Mouse (Mus musculus): Measurements from ENCODE around the gene Acot12. TPM values are rescaled to one million over a fixed set of nuclear protein-coding genes. Genes with fewer than 3 reads are reported as not detected.

Gene Acot12
- under 1 TPM; 0.11 to 0.14 TPM for total RNA-seq (2021)

DNA sequence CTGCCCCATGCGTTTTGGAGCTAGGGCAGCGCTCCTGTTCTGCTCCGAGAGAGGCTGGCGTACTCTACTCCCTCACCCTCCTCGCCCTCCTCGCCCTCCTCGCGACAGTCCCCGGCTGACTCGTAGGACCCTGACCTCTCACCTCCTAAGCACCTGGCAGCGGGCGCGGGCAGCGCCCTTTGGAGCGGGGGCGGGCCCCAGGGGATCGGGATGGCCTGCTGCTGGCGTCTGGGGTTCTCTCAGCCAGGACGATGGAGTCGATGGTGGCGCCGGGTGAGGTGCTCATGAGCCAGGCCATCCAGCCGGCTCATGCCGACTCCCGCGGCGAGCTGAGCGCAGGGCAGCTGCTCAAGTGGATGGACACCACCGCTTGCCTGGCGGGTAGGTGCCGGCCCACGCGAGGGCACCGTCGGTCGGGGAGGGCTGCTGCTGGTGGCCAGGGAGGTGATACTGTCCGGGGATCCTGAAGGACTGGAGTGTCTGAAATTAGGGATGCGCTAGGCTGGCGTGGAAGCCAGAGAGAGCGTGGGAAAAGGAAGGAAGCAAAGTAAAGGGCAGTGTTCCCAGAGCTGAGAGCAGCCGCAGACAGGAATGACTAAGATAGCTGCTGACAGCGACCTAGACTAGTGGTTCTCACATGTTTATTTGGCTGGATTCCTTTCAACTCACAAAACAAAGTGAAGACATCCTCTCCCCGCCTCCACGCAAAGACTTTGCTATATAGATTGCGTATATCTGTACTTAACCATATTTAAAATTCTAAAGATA is at the start of gene Acot12:
TSS of gene Acot12 (plus strand) at position 233 of the 768 bp plus-strand sequence.
- DNase-seq (ENCODE audit: low spot score in 2 of 2): peak; percentile 30 to 61
- intact Hi-C loops (cut with DNase I): no loop called here

DNA sequence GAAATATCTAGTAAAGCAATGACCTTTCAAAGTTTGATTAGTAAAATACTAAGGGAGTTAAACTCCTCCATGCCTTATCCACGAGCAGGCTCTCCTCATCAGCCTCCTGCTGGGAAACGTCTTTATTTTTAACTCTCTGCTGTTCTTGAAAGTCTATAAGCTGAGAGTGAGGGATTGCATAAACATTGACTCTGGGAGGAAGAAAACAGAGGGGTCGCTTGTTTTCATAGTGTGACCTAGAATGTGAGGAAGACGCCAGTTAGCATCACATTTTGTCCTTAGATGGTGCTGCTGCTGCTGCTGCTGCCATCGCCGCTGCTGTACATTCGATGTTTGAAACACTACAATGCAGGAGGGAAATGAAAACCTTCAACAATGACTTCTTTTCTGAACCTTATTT is 47.7 kb upstream of the Acot12 start:
- intact Hi-C loops (cut with DNase I): loop anchor here (10.0 kb wide), 1 partner anchor 729 kb away; no protein-coding TSS in a partner anchor
- no peak for DNase-seq (ENCODE audit: low spot score in 2 of 2)

DNA sequence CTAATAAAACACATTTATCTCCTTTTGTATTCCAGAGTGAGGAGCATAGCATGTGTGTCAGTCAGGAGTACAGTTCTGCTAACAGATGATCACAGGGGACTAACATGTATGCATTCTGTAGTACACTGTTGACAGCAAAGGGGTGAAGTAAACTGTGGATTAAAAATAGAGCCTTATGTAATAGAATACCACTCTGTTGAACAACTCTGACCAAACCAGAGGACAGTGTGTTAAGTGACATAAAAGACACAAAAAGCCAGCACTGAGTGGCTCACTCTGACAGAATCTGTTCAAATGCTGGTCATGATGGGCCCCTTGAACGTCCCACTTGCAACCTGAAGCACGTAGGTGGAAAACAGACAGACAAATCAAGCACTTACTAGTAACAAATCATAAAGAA is 45.9 kb upstream of the Acot12 start:
- intact Hi-C loops (cut with DNase I): loop anchor here (5.0 to 10.0 kb wide), 2 partner anchors 112 to 731 kb away; partner anchors contain the start of gene Zcchc9
- DNase-seq (ENCODE audit: low spot score in 2 of 2): no peak

DNA sequence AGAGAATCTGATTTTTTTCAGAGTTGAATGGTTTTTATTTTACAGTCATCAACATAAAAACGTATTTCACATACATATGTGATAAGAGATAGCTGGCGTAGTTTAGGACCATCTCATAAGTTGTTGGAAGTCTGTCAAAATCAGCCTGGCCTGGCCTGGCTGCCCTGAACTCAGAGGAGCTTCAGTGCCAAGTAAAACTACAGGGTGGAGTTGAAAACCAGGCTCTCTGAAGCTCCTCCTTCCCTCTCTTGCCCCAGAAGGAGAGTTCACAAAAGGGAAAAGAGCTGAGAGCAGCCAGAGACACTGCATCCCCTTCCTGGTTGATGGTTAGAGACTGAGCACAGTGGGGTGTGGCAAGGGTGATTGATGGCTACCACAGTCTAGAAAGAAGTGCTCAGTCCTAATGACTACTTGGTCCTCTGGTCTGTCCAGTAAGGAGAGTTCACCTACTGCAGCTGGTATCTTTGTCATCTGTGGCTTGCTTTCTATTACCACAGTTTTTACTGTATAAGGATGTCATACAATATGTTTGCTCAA is 45.1 kb upstream of the Acot12 start:
- no peak for DNase-seq (ENCODE audit: low spot score in 2 of 2)
- intact Hi-C loops (cut with DNase I): loop anchor here (5.0 to 10.0 kb wide), 2 partner anchors 111 to 731 kb away; partner anchors contain the start of gene Zcchc9

DNA sequence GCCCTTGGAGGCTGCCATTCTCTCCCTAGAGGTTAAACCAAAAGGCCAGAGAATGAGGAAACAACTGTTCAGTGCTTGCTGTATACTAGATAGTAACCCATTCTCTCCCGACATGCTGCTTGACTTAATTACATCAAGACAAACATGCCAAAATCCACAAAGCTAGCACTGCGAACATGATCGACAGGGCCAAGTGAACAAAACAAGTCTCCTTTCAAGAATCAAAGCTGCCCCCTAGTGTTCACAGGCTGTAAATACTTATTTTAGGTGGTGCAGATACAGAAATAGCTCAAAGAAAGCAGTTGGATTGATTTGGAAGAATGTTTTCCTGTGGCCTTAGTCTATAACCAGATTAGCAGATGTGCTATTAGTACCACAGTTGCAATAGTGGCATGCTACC is 44.3 kb upstream of the Acot12 start:
- intact Hi-C loops (cut with DNase I): loop anchor here (5.0 to 10.0 kb wide), 2 partner anchors 110 to 732 kb away; partner anchors contain the start of gene Zcchc9
- DNase-seq (ENCODE audit: low spot score in 2 of 2): peak; percentile 42 to 66

DNA sequence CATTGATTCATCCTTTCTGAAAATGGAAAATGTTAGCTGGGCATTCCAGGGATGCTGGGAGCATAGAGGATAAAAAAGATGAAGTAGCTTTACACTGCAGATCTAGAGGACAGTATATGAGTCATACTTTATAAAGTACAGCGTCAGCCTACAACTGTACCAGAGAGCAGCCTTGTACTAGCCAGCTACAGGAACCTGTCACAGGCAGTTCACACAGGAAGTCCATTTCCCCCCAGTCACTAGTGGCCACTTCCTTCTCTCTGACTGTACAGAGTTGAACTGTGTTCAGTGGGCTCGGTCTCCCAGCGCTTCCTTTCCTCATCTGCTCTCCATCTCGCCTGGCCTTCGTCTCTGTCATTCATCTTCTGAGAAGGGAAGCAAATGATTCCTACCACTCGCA is 39.0 kb upstream of the Acot12 start:
- intact Hi-C loops (cut with DNase I): no loop called here
- DNase-seq (ENCODE audit: low spot score in 2 of 2): no peak

DNA sequence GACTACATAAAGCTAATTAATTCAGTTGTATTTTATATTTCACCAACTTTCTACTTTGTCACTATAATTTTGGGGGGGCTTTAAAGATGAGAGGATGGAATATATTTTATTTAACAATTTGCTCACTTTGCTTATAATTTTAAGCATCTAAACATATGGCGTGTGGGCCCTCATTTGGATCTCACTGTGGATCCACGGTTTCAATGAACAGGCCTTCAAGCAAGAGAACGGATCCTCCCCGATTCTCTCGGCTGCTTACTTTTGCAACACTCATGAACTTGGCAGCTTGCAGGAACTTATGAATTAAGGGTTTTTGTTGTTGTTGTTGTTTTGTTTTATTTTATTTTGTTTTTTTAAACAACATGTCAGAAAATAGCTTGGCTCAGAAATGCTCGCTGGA is 21.8 kb upstream of the Acot12 start:
- DNase-seq (ENCODE audit: low spot score in 2 of 2): peak in 1 of 2 experiments; percentile 53
- intact Hi-C loops (cut with DNase I): no loop called here

DNA sequence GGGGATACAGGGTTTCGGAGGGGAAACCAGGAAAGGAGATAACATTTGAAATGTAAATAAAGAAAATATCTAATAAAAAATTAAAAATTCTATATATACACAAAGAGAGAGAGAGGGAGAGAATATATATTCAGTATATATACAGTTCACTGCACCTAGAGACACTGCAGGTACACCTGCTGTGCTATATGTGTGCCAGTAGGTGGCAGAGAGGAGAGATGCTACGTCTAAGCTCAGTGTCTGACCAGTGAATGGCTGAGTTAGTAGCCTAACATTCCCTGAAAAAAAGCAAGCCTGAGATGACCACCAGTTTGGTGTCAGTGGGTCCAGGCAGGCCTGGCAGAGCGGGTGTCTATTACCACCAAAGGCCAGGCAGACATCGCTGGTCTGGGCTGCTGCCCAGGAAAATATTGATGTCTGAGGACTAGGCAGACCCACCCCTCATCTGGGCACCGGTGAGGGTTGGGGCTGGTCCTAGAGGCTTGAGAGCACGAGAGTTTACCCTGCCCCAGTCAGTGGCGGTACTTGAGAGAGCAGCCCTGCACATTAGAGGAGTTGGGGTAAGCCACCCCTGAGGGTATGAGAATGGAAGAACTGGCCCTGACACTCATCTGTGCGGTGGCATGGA is 18.1 kb upstream of the Acot12 start:
- no peak for DNase-seq (ENCODE audit: low spot score in 2 of 2)
- intact Hi-C loops (cut with DNase I): no loop called here

DNA sequence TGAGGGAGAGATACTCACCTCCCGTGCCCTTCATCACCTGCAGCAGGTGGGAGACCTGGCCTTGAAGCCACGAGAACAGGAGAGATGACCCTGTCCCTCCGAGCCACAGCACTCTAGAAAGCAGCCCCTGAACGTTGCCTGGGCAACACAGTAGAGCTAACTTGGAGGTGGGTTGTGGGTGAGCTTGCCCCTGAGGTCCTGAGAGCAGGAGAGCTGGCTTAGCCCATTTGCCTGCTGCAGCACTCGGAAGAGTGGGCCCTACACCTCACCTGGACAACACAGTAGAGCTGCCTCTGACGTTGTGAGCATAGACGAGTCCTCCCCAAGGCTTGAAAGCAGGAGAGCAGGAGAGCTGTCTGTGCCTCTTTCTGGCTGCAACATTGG is 17.6 kb upstream of the Acot12 start:
- no peak for DNase-seq (ENCODE audit: low spot score in 2 of 2)
- intact Hi-C loops (cut with DNase I): no loop called here

DNA sequence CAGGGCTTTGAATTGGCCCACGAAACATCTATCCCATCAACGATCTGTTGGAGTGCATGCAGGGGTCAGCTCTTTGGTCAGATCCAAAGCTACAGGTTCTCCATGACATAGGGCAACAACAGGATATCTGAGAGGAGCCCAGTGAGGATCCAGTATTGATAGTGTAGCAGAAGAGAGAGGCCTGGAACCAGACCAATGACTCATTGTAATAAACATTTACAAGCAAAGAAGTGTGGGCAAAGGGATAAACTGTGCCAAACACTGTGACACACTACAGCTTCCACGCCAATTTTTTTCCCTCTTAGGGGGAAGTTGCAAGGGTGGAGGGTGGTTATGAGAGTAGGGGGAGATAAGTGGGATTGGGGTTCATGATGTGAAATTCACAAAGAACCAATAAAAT is 17.1 kb upstream of the Acot12 start:
- intact Hi-C loops (cut with DNase I): no loop called here
- no peak for DNase-seq (ENCODE audit: low spot score in 2 of 2)

DNA sequence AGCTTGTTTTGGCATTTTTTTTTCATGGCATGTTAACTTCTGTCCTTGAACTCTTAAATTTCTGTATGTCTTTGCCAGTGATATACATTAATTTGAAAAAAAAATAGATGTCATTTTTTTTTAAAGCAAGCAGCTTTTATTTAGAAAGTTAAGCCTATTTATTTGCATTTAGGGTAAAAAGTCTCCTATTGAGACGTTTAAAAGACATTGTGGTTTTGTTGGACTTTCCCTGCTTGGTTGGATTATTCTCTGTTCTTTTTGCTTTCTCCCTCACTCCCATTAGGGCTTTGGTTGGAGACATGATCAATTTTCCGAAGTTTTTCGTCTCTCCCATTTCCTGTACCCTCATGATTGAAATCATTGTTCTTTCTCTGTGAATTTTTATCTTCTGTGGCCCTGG is 16.2 kb upstream of the Acot12 start:
- intact Hi-C loops (cut with DNase I): no loop called here
- DNase-seq (ENCODE audit: low spot score in 2 of 2): no peak

DNA sequence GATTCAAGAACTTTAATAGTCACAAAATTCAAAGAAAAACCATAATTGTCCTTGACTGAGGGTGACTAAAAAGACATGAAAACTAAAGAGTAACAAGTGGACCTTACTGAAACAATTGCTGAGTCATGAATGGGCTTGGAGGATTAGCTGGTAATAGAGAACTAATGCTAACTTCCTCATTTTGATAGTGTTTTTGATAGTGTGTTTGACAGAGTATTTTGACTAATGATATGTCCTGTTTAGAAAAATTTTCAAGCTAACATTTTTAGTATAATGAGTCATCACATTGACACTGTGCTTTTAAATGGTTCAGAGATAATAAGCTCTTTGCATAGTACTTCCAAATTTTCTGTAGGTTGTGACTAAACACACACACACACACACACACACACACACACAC is 13.4 kb upstream of the Acot12 start:
- DNase-seq (ENCODE audit: low spot score in 2 of 2): no peak
- intact Hi-C loops (cut with DNase I): no loop called here

DNA sequence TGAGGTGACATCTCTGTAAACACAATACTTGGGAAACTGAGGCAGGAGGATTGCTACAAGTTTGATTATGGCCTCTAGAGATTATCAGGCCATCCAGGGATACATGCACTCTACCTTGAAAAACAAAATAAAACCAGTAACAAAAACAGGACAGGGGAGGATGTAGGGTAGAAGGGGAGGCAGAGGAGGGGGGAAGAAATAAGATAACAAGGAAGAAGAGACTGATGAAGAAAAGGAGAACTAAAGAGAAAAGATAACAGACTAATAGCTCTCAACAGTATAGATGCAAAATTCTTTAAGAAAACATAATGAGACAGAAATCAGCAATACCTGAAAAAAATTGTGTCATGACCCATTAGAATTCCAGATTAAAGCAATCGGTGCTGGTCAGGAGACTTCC is 4.1 kb upstream of the Acot12 start:
- no peak for DNase-seq (ENCODE audit: low spot score in 2 of 2)
- intact Hi-C loops (cut with DNase I): no loop called here

DNA sequence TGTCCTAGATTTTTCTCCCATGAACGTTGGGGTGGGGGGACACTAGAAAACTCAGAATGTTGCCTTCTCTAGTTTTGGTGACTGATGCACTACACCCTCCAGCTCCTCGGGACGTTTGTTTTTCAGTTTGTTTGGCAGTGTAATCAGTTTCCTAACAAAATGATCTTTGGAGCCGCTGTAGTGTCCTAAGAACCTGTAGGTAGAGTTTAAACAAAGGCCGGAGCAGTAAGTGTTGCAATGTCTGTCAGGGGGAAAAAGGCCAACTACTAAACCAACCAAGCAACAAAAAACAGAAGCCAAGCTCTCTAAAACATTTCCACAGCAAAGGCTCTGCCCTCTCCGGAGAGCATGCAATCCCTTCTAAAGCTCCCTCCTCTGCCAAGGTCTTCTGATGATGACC is 461 bp upstream of the Acot12 start:
- DNase-seq (ENCODE audit: low spot score in 2 of 2): no peak
- intact Hi-C loops (cut with DNase I): no loop called here

DNA sequence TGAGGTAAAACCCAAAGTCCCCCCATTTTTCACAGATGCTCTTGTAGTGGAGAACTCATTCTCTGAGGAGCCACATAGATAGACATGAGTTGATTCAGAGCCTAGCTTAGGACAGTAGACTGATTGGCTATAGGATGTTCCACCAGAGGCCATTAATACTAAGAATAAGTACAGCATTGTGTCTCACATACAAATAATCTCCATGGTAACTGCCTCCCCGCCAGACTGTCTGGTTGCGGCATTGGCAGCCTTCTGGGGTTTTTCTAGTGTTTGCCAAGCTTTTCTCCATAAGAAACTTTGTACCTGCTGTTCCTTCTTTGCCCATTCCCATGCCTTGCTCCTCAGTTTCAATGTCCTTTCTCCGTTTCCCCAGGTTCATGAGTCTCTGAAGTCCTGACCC is 1.9 kb downstream of the Acot12 start:
- DNase-seq (ENCODE audit: low spot score in 2 of 2): no peak
- intact Hi-C loops (cut with DNase I): no loop called here

DNA sequence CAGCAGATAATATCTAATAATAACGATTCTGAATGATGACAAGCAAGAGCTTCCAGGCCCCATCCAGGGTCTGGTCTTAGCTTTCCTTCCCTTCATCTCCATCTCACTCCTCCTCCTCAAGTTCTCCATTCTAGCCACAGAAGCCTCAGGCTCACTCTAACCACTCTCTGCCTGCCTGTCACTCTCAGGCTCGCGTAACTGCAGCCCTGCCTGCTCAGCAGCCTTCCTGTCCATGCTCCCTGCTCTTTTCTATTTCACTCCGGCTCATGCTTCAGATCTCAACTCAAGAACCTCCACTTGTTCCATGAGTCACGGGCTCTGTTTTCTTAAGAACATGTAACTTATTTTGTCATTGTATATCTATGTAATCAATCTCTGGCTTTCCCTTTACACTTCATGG is 5.2 kb downstream of the Acot12 start:
- intact Hi-C loops (cut with DNase I): no loop called here
- no peak for DNase-seq (ENCODE audit: low spot score in 2 of 2)

DNA sequence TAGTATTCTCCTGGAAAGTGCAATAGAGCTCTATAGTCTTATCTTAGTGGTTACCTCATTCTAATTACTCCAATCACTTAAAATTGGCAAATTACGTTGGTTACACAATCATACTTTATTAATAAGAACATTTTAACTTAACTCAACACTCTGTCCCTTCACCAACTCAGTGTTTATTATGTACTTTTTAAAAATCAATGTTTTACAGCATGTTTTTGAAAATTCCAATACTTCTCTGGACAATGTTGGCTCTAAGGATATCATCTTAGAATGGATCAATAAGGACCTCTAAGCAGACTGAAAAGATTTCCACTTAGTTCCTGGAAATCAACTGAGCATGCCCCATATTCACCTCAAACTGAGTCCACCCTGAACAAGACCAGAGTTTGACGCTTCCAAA is 7.1 kb downstream of the Acot12 start:
- intact Hi-C loops (cut with DNase I): no loop called here
- DNase-seq (ENCODE audit: low spot score in 2 of 2): no peak

DNA sequence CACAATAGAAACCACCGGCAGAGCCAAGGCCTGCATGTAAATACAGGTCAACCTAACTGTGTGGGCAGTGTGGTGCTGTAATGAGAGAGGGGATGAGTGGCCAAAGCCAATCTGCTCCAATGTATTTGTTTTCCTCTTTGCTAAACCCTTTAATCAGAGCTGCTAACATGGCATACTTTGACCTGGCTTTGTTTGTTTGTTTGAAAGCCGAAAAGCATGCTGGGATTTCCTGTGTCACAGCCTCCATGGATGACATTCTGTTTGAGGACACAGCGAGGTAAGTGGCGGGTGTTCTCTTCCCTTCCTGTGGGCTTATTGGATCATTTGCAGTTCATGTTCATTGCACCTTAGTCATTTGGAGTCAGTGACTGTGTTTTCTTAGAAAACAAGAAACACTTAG is 8.7 kb downstream of the Acot12 start:
- no peak for DNase-seq (ENCODE audit: low spot score in 2 of 2)
- intact Hi-C loops (cut with DNase I): no loop called here

DNA sequence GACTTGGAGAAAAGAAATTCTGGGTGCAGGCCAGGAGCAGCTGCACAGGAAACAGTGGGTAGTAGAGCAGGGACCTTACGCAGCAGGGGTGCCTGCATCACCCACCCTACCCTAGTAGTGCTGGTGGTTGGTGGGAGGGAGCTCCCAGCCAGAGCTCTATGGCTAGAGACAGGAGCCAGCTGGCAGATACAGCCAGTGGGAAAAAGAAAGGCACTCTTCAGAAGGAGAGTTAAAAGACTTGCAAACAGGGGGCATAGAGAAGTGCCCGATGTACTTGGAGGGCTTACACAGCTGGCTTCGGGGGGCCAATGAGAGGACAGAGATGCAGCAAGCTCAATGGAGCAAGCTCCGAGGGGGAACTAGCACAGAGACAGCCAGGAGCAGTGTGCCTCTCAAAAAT is 12.4 kb downstream of the Acot12 start:
- DNase-seq (ENCODE audit: low spot score in 2 of 2): peak in 1 of 2 experiments; percentile 18
- intact Hi-C loops (cut with DNase I): no loop called here

DNA sequence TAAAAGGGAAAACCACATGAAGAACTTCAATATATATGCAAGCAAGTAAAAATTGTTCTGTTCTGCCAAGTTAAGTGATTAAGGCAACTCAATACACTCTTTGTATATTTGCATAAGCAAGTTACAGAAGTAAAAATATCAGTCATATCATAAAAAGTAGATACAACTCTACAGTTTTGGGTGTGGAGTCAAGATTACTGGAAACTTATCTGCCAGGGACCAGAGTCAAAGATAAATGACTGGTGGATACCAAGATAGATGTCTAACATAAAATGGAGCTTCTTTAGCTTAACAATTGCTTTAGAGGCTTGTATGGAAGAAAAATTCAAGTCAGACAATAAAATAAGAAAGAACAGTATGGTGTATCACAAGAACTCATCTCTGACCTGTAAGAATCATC is 13.4 kb downstream of the Acot12 start:
- no peak for DNase-seq (ENCODE audit: low spot score in 2 of 2)
- intact Hi-C loops (cut with DNase I): no loop called here

DNA sequence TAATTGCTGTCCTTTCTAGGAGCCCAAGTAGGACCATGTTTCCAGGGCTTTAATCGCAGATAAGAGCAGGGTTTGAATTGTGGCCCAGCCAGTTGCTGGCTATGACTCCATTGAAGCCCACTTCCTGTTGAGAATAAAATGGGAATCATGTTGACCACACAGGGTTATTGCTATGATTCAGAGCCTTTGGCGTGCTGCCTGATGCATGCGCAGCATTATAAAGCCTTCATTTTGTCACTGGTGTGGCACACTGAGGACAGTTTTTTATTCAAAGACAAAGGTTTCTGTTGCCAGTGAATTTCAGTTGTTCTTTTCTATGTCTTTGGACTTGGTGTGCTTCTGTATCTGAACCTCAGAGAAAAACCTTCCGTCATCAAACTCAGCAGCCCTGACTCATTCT is 14.9 kb downstream of the Acot12 start:
- intact Hi-C loops (cut with DNase I): no loop called here
- no peak for DNase-seq (ENCODE audit: low spot score in 2 of 2)

All from left cerebral cortex, postnatal 25 days (tissue).